Mouse (Mus musculus) stomach, postnatal 0 days (tissue): Measurements from ENCODE around the gene Ap2a1.

Experiments used
- CTCF ChIP-seq: IDR thresholded peaks from 2 replicates; pipeline ENCODE4 v1.5.1; 2016; ENCODE audit warnings: antibody characterized with exemption, low read depth, mild to moderate bottlenecking, moderate library complexity
- EP300 ChIP-seq: optimal IDR thresholded peaks from 2 replicates; pipeline ENCODE3; 2016; ENCODE audit warnings: antibody characterized with exemption

DNA sequence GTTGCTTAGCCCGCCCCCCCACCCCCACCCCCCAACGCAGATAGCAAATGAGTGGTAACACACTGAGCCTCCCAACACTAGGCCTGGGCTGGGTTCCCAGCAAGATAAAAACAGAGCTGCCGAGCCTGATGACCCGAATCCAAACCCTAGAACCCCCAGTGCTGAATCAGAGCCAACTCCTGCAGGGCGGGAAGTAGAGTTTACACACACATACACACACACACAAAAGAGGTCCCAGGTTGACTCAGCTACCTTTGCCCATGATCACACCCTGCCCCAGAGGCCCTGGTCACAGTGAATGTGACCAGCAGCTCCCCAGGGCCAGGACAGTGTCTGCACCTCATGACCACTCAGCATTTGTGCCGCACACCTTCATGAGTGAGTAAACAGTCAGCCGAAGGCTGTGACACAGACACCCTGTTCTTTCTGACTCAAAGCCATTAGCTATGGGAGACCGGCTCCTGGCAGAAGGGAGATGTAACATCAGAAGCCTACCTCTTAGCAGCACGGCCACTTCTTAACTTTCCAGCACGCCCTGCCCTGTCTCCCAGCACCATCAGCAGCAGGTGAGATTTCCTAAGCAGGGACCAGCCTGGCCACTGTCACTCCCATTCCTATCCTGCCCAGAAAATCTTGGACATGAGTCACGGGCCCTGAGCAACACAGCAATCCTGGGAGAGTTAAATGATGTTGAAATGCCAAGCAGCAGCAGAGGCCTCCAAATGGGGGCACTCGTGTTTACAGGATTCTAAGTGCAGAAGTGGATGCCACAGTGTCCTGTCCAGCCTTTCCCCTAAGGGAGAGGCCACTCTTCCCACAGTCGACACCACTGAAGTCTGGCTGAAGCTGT, 40.8 kb downstream of the Ap2a1 start:
- no peak for TF ChIP-seq EP300
- TF ChIP-seq CTCF, result no peak
